In the genomic region with DNA sequence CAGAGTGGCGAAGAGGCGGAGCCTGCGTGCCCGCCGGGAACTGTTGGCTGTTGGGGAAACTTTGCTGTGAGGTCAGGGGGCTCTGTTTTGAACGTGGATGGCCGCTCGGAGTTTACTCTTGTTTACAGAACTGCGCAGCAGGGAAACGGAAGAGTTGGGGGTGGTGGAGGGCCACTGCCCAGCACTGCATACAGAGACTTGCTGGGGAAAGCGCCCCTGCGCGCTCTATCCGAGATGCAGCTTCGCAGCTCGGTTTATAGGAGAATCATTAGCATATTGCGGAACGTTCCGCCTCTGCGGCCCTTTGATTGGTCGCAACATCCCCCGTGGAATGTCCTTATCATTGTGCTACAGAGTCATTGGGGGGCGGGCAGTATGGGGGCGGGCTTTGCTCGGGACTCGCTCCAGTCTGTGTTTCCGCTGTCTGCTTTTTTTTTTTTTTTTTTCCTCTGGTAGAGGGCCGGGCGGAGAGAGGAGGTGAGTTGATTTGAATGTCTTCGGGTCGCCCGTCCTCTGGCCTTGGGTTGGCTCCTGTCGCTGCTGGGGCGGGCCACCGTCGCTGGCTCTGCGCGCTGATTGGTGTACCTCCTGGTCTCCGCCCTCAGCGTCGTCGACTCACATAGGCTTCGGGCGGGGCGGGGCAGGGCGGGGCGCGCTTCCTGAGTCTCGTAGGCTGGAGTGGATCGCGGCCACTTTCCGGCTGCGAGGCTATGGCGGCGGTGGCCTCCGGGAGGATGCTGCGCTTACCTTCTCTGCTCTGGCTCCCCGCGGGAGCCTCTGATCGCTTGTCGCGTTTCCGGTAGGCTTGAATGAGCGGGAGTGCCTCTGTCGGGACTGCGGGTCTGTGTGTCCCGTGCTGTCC, we compare ENCODE assay signal across 7 mouse cellular contexts. TPM values are rescaled to one million over a fixed set of nuclear protein-coding genes. Genes with fewer than 3 reads are reported as not detected.
DNase-seq lines count a peak whose midpoint lies in the region; ATAC-seq lines count a peak whose summit lies in the region.

No protein-coding gene starts in this region.

- H3K9me3 ChIP-seq in embryonic facial prominence, embryonic 11.5 days (replicated peaks; ENCODE audit: control insufficient read depth, low read length), result no peaks in the 10 kb centered on the region
- no peaks in the 10 kb centered on the region for H3K9me3 ChIP-seq in limb, embryonic 10.5 days (replicated peaks)
- H3K9me3 ChIP-seq in midbrain, embryonic 13.5 days, result no peaks in the 10 kb centered on the region

- peak overlapping the region; percentile 98 for H3K27ac ChIP-seq in embryonic facial prominence, embryonic 11.5 days (replicated peaks; ENCODE audit: low read depth, low read length)
- peak overlapping the region; percentile 97 for H3K27ac ChIP-seq in limb, embryonic 10.5 days
- H3K27ac ChIP-seq in midbrain, embryonic 13.5 days, result peak overlapping the region; percentile 100

- peaks cover 4% of the 10 kb centered on the region for H3K36me3 ChIP-seq in embryonic facial prominence, embryonic 11.5 days (replicated peaks; ENCODE audit: control insufficient read depth, insufficient read depth, low read depth, low read length)
- H3K36me3 ChIP-seq in limb, embryonic 10.5 days, result peaks cover 26% of the 10 kb centered on the region
- peaks cover 14% of the 10 kb centered on the region for H3K36me3 ChIP-seq in midbrain, embryonic 13.5 days

- H3K4me1 ChIP-seq in embryonic facial prominence, embryonic 11.5 days (ENCODE audit: control insufficient read depth, insufficient read depth, low read length), result no peaks in the 10 kb centered on the region
- peaks cover 27% of the 10 kb centered on the region for H3K4me1 ChIP-seq in limb, embryonic 10.5 days
- peaks cover 34% of the 10 kb centered on the region for H3K4me1 ChIP-seq in midbrain, embryonic 13.5 days (replicated peaks)

- H3K27me3 ChIP-seq in embryonic facial prominence, embryonic 11.5 days (ENCODE audit: control insufficient read depth, insufficient read depth, low read length), result no peaks in the 10 kb centered on the region
- no peaks in the 10 kb centered on the region for H3K27me3 ChIP-seq in limb, embryonic 10.5 days (ENCODE audit: low read depth, poor library complexity, severe bottlenecking)
- no peaks in the 10 kb centered on the region for H3K27me3 ChIP-seq in midbrain, embryonic 13.5 days

- H3K4me2 ChIP-seq in embryonic facial prominence, embryonic 11.5 days (ENCODE audit: low read depth, low read length), result peak overlapping the region; percentile 74
- peak overlapping the region; percentile 78 for H3K4me2 ChIP-seq in midbrain, embryonic 13.5 days (replicated peaks)

- peak overlapping the region; percentile 96 for H3K9ac ChIP-seq in embryonic facial prominence, embryonic 11.5 days (replicated peaks; ENCODE audit: low read length)
- peak overlapping the region; percentile 93 for H3K9ac ChIP-seq in midbrain, embryonic 13.5 days (replicated peaks)

- DNase-seq in adrenal gland, postnatal 14 days, result peak; percentile 98
- DNase-seq in embryonic facial prominence, embryonic 11.5 days (ENCODE audit: low spot score), result peak; percentile 98
- peak; percentile 99 for DNase-seq in kidney, adult 11 months
- DNase-seq in limb, embryonic 10.5 days (ENCODE audit: low spot score), result peak; percentile 98
- peak; percentile 91 for DNase-seq in spleen, adult 12 weeks (ENCODE audit: low spot score)

- H3K4me3 ChIP-seq in embryonic facial prominence, embryonic 11.5 days (ENCODE audit: low read depth, low read length), result peak overlapping the region; percentile 97
- peak overlapping the region; percentile 92 for H3K4me3 ChIP-seq in limb, embryonic 10.5 days
- peak overlapping the region; percentile 89 for H3K4me3 ChIP-seq in midbrain, embryonic 13.5 days (replicated peaks)

- under 1% methylated on average over 67 of the region's 67 CpGs for WGBS in embryonic facial prominence, embryonic 11.5 days
- under 1% methylated on average over 67 of the region's 67 CpGs for WGBS in limb, embryonic 10.5 days
- WGBS in midbrain, embryonic 13.5 days, result under 1% methylated on average over 67 of the region's 67 CpGs

- ATAC-seq in embryonic facial prominence, embryonic 11.5 days (replicated peaks; ENCODE audit: insufficient number of reproducible peaks, low FRiP score, low TSS enrichment, low read depth), result peak; percentile 78
- peak; percentile 55 for ATAC-seq in granulocyte monocyte progenitor cell, adult 5-6 weeks (replicated peaks; ENCODE audit: poor library complexity, severe bottlenecking)
- peak; percentile 83 for ATAC-seq in midbrain, embryonic 13.5 days

RNA-seq across cellular contexts. Expression of gene Ing1, which starts 2.6 kb away (rescaled TPM):
- total RNA-seq in adrenal gland, postnatal 14 days (2021), result 45.4 and 50.2 TPM in 2 replicates
- polyA plus RNA-seq in embryonic facial prominence, embryonic 11.5 days (2014; fragmentation: Nextera tagmentation; extraction: Ambion mirVana), result 40.1 and 42.7 TPM in 2 replicates
- total RNA-seq in granulocyte monocyte progenitor cell, adult 5-6 weeks (2014; fragmentation: Nextera tagmentation), result 33.8 and 43.3 TPM in 2 replicates
- total RNA-seq in granulocyte monocyte progenitor cell, adult 5-6 weeks (2017), result 40.8 and 49.2 TPM in 2 replicates
- 39.7 and 40.8 TPM in 2 replicates for polyA plus RNA-seq in limb, embryonic 10.5 days (2016; fragmentation: Nextera tagmentation; extraction: Ambion mirVana)
- 46.1 and 46.7 TPM in 2 replicates for polyA plus RNA-seq in midbrain, embryonic 13.5 days (2015; fragmentation: Nextera tagmentation; extraction: Ambion mirVana)

RNA-seq across cellular contexts. Expression of gene Cars2, which starts 7.4 kb away (rescaled TPM):
- 33.1 and 37.4 TPM in 2 replicates for total RNA-seq in adrenal gland, postnatal 14 days (2021)
- polyA plus RNA-seq in embryonic facial prominence, embryonic 11.5 days (2014; fragmentation: Nextera tagmentation; extraction: Ambion mirVana), result 15.7 and 18.6 TPM in 2 replicates
- total RNA-seq in granulocyte monocyte progenitor cell, adult 5-6 weeks (2014; fragmentation: Nextera tagmentation), result 51.9 and 58.5 TPM in 2 replicates
- 38.4 and 39.0 TPM in 2 replicates for total RNA-seq in granulocyte monocyte progenitor cell, adult 5-6 weeks (2017)
- 18.4 and 20.1 TPM in 2 replicates for polyA plus RNA-seq in limb, embryonic 10.5 days (2016; fragmentation: Nextera tagmentation; extraction: Ambion mirVana)
- 21.0 and 23.8 TPM in 2 replicates for polyA plus RNA-seq in midbrain, embryonic 13.5 days (2015; fragmentation: Nextera tagmentation; extraction: Ambion mirVana)

Comparison
In these comparisons a context has a peak if more than half of its experiments do, and no peak if none do; other contexts are left out.
1. Peak in every context shown above with its lines: DNase-seq, ATAC-seq, H3K4me3 ChIP-seq and H3K27ac ChIP-seq.